Mouse (Mus musculus) intestine, postnatal 0 days (tissue): ENCODE results near the gene Zdhhc1. TPM values are rescaled to one million over a fixed set of nuclear protein-coding genes. Genes with fewer than 3 reads are reported as not detected.

Experiments used
- ATAC-seq: fragments of 200-750 bp; cut with Nextera tagmentation; 2 replicates; pipeline ENCODE4 v1.8.0; 2017; ENCODE audit warnings: mild to moderate bottlenecking, moderate TSS enrichment, moderate library complexity
- H3K27ac ChIP-seq: fragments of 300-500 bp; sonication (generic); 2 replicates; pipeline ENCODE4 v1.5.1; 2014; ENCODE audit warnings: mild to moderate bottlenecking, low read depth, low read length, moderate library complexity
- H3K27me3 ChIP-seq: fragments of 300-500 bp; sonication (generic); replicated peaks from 2 replicates; pipeline ENCODE4 v1.6.1; 2014; ENCODE audit warnings: low read length, mixed read lengths; ENCODE audit not compliant: control insufficient read depth, insufficient read depth
- H3K36me3 ChIP-seq: fragments of 300-500 bp; sonication (generic); 2 replicates; pipeline ENCODE4 v1.6.1; 2014; ENCODE audit warnings: mild to moderate bottlenecking, moderate library complexity; ENCODE audit not compliant: control insufficient read depth, insufficient read depth
- H3K4me1 ChIP-seq: fragments of 300-500 bp; sonication (generic); replicated peaks from 2 replicates; pipeline ENCODE4 v1.6.1; 2014; ENCODE audit warnings: antibody characterized with exemption, low read length, mixed read lengths; ENCODE audit not compliant: control insufficient read depth, insufficient read depth
- H3K4me2 ChIP-seq: fragments of 300-500 bp; sonication (generic); replicated peaks from 2 replicates; pipeline ENCODE4 v1.6.1; 2014; ENCODE audit warnings: low read depth, mild to moderate bottlenecking, moderate library complexity
- H3K4me3 ChIP-seq: fragments of 300-500 bp; sonication (generic); 2 replicates; pipeline ENCODE4 v1.5.1; 2014; ENCODE audit warnings: low read depth, low read length
- H3K9ac ChIP-seq: fragments of 300-500 bp; sonication (generic); 2 replicates; pipeline ENCODE4 v1.6.1; 2014; ENCODE audit warnings: mild to moderate bottlenecking, low read depth, low read length
- H3K9me3 ChIP-seq: fragments of 300-500 bp; sonication (generic); 2 replicates; pipeline ENCODE4 v1.6.1; 2016; ENCODE audit warnings: mixed run types; ENCODE audit not compliant: control insufficient read depth
- CTCF ChIP-seq: sonication (generic); IDR thresholded peaks from 2 replicates; pipeline ENCODE4 v1.5.1; 2016; ENCODE audit warnings: low read depth, mild to moderate bottlenecking, control low read depth, antibody characterized with exemption, moderate library complexity
- WGBS: fragments of 180-500 bp; shearing (Covaris S2); extraction: QIAGEN DNeasy Blood & Tissue Kit; methylation state at CpG from one replicate; pipeline ENCODE4 v1.1.7; 2014; 5-methylcytosine and 5-hydroxymethylcytosine counted together
- polyA plus RNA-seq: library from polyadenylated mRNA; unstranded; fragments of >200 nt; fragmentation: Nextera tagmentation; extraction: Ambion mirVana; gene quantifications from 2 replicates; pipeline ENCODE4 v1.2.1, GENCODE M21; 2015

The Zdhhc1 gene
- polyA plus RNA-seq, 1 experiment from 2014 or later = 7.1 TPM

DNA sequence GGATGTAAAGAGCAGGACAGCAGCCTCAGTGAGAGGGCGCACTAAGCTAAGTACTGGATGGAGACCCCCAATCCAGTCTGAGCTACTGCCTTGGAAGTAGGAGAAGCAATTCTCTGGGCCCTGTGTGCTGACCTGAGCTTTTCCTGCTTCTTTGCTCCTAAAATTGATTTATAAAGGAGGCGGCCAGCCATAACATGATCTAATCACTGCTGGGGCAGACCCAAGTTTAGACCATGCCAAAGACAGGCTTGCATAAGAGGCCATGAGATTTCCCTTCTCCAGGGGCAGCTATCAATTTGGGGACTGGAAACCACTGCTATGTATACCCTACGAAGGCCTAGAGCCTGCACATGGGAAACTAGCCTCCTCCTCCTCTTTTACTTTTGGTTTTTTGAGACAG, 32.6 kb upstream of the Zdhhc1 start:
- Histone ChIP-seq H3K27me3 (no peaks in the 10 kb centered on the region), H3K4me2 (no peak overlapping the region), H3K27ac (no peak overlapping the region), H3K9me3 (no peaks in the 10 kb centered on the region), H3K4me3 (no peak overlapping the region), H3K4me1 (0 out of 2 replicates have a peak, but pooled peaks cover 3% of the 10 kb centered on the region), H3K9ac (no peak overlapping the region), H3K36me3 (peaks cover 41% of the 10 kb centered on the region; the same call in 1 of the 2 replicates)
- no peak for ATAC-seq
- 88% methylated on average over 3 of the region's 3 CpGs for WGBS
- no peak for TF ChIP-seq CTCF

DNA sequence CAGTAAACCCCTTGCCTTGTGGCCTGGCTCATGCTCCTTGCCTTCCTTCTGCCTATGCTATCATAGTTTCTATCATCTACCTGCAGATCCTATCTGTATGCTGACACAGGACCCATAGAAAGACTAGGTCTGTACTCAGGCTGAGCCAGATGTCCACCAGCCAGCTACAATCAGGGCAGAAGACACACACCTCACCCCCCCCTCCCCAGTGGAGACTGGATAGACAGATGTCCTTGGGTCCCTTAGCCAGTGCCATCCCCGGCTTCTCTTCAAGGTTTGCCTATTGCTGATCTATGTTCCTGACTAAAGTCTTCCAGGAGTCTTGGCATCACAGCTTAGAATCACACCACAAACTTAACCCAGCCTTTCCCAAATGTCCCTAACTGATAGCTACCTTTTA, 31.5 kb upstream of the Zdhhc1 start:
- Histone ChIP-seq H3K4me3 (no peak overlapping the region), H3K27ac (no peak overlapping the region), H3K4me2 (no peak overlapping the region), H3K9ac (no peak overlapping the region; the same call in 1 of the 2 replicates), H3K36me3 (peaks cover 52% of the 10 kb centered on the region; the same call in 1 of the 2 replicates), H3K27me3 (no peaks in the 10 kb centered on the region), H3K9me3 (no peaks in the 10 kb centered on the region), H3K4me1 (no peaks in the 10 kb centered on the region)
- ATAC-seq = no peak
- 95% methylated on average over 1 of the region's 1 CpGs for WGBS
- TF ChIP-seq CTCF = no peak

DNA sequence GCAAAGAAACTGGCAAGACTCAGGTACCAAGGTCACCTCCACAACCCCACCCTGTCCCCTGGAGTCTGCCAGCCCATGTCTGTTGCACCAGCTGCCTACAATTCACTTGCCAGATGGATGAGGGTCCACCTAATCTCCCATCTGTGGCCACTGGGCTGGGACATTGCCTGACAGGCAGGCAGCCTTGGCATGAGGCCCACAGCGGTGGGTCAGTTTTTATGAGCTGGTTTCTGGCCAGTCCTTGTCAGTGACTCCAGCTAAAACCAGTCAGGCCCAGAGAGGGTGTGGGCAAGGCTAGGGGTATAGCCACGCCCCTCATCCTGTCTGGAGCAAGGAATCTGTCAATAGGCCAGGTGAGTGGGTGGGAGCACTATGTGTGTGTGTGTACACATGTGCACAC, 30.4 kb upstream of the Zdhhc1 start:
- TF ChIP-seq CTCF = no peak
- no peak for ATAC-seq
- Histone ChIP-seq H3K36me3 (peaks cover 61% of the 10 kb centered on the region), H3K4me1 (no peaks in the 10 kb centered on the region), H3K27ac (no peak overlapping the region), H3K4me2 (no peak overlapping the region), H3K4me3 (no peak overlapping the region), H3K27me3 (no peaks in the 10 kb centered on the region), H3K9ac (no peak overlapping the region), H3K9me3 (no peaks in the 10 kb centered on the region)
- WGBS = 71% methylated on average over 2 of the region's 2 CpGs

DNA sequence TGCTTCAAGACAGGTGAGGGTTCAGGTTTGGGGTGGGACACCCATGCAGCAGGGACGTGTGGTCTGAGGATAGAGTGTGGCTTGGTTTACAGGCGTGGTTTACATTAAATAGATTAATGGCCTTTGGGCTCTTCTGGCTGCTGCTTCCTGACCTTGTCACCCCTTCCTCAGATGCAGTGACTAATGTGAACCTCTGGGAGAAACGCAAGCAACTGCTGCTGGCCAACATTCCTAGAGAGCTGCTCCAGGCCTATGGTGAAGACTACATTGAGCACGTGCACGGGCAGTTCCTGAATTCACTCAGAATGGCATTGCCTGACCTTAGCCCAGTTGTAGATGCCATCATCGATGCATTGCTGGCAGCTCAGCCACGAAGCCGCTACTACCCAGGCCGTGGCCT, 26.2 kb upstream of the Zdhhc1 start:
- Histone ChIP-seq H3K36me3 (peaks cover 51% of the 10 kb centered on the region), H3K4me1 (peaks cover 4% of the 10 kb centered on the region; the same call in 1 of the 2 replicates)
- WGBS = 63% methylated on average over 9 of the region's 9 CpGs

GRCm38 (mm10) chr8:105521995-105522769, 25.5 kb upstream of the Zdhhc1 start:
- Histone ChIP-seq H3K27me3 (no peaks in the 10 kb centered on the region), H3K4me1 (peaks cover 4% of the 10 kb centered on the region), H3K9me3 (no peaks in the 10 kb centered on the region), H3K27ac (no peak overlapping the region), H3K4me3 (no peak overlapping the region), H3K36me3 (peaks cover 49% of the 10 kb centered on the region), H3K4me2 (no peak overlapping the region), H3K9ac (no peak overlapping the region)
- ATAC-seq = no peak
- TF ChIP-seq CTCF = peak; percentile 13; the same call in 1 of the 2 replicates
- 81% methylated on average over 21 of the region's 21 CpGs for WGBS

More for the DNA sequence above, 26.2 kb upstream of the Zdhhc1 start:
- Histone ChIP-seq H3K9me3 (no peaks in the 10 kb centered on the region), H3K9ac (no peak overlapping the region), H3K4me2 (no peak overlapping the region), H3K4me3 (no peak overlapping the region), H3K27ac (no peak overlapping the region), H3K27me3 (no peaks in the 10 kb centered on the region)
- no peak for TF ChIP-seq CTCF
- no peak for ATAC-seq

GRCm38 (mm10) chr8:105521061-105521460, 24.4 kb upstream of the Zdhhc1 start:
- Histone ChIP-seq H3K4me1 (peaks cover 4% of the 10 kb centered on the region), H3K9ac (no peak overlapping the region), H3K27ac (no peak overlapping the region), H3K27me3 (peaks cover 4% of the 10 kb centered on the region; the same call in 1 of the 2 replicates), H3K4me3 (no peak overlapping the region), H3K9me3 (no peaks in the 10 kb centered on the region), H3K36me3 (peaks cover 43% of the 10 kb centered on the region), H3K4me2 (no peak overlapping the region)
- 19% methylated on average over 3 of the region's 3 CpGs for WGBS
- TF ChIP-seq CTCF = no peak
- ATAC-seq = no peak
